Mouse (Mus musculus): ENCODE data around the gene Adgrg3.

DNA sequence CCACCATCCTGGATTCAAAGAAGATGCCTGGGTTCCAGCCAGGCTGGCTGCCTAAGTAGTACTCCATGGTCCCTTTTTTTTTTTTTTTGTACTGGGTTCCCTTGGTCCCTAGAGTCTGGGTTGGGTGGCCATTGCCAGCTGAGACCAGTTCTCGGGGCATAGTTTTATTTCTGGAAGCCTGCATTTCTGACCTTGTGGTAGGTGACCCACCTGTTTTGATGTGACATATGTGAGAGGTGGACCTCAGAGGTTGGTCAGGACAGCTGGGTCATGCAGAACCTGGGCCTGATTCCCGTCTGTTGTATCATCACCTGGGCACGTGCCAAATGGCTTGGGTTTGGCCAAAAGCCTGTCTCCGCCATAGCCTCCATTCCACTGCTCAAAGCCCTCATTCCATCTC lies 27.8 kb upstream of the Adgrg3 start:
- TF ChIP-seq CTCF (IDR thresholded peaks at IDR 0.05; ENCODE audit: low read depth, low read length) (no peak), GATA1 (IDR thresholded peaks at IDR 0.05; ENCODE audit: borderline replicate concordance, low read length) (no peak), GATA2 (IDR thresholded peaks at IDR 0.05; ENCODE audit: borderline replicate concordance, low read depth, low read length) (no peak), POLR2AphosphoS5 (IDR thresholded peaks at IDR 0.05; ENCODE audit: insufficient replicate concordance, low read depth, low read length) (no peak)
